Mouse (Mus musculus) granulocyte monocyte progenitor cell, adult 5-6 weeks (primary cell): ENCODE measurements around the gene Mdfi. TPM values are rescaled to one million over a fixed set of nuclear protein-coding genes. Genes with fewer than 3 reads are reported as not detected.
A peak's percentile ranks its signal among the peaks of the same experiment; 100 is the strongest.

Experiments
- ATAC-seq: replicated peaks from 2 replicates; pipeline ENCODE4 v1.8.0; 2016; ENCODE audit warnings: mild to moderate bottlenecking, moderate TSS enrichment, inconsistent platforms; ENCODE audit not compliant: poor library complexity, severe bottlenecking
- total RNA-seq, 2 experiments: library from RNA; stranded (forward) in 1 of 2; stranded (reverse) in 1 of 2; fragments of 200-712, 200-1000 nt in 1 of 2; fragments of >200 nt in 1 of 2; fragmentation: Nextera tagmentation in 1 of 2; gene quantifications; 2 replicates each; pipeline ENCODE4 v1.2.3; 2014 to 2017

The Mdfi gene
- total RNA-seq, 2 experiments from 2014 or later: 2.7 to 3.7 TPM

DNA sequence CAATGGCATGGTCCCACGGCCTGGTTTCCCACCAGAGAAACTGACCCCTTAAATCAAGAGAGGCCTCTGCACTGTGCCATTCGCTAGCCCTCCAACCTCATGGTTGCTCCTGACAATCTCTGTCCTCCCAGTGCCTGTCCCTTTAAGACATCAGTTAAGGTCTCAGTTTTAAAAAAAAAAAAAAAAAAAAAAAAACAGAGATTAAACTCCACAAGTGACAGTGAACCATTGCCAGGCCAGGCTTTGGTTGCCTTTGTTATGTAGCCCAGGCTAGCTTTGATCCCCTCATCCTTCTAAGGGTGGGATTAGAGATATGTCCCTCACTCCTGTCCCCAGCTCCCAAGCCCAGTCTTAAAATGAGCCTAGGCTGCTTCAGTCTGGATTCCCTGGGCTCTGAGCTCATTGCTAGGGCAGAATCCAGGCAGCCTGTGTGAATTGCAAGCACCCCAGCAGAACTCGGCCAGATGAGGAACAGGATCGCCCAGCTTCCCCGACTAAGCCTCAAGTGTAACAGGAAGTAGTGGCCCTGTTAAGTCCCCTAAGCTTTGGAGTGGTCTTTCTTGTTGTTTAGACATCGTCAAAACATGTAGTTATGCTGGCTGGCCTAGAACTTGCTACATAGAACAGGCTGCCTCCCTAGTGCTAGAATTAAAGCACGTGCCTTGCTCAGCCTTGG, 16.3 kb upstream of the Mdfi start:
- ATAC-seq: peak; percentile 55

DNA sequence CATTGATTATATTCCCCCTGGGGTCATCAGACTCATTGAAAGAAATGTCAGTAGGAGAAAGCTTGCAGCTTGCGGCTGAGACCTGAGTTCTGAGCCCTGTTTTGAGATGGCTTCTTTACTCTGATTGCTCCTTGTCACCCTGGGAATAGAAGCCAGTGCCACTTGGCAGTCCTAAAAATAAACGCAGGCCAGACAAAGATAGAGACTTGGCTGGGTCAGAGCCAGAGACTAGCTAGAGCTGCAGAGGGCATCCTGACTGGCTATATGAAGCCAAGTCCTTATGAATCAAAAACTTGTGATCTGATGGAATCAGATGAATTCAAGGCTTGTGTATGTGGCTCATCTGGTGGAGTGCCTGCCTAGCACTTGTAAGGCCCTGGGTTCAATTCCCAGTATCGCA, 15.5 kb upstream of the Mdfi start:
- ATAC-seq: no peak

DNA sequence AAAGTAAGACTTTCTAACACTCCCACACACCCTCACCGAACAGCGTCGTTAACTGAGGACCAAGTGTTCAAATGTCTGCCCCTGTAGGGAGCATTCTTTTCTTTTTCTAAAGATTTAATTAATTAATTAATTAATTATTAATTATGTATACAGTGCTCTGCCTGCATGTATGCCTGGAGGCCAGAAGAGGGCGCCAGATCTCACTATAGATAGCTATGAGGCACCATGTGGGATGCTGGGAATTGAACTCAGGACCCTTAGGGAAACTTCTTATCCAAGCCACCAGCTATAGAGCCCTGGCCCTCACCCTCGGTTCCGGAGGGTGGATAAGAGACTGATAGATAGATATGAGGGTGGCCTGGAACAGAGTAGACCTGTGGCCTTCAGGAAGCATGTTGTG, 13.5 kb upstream of the Mdfi start:
- ATAC-seq: no peak

DNA sequence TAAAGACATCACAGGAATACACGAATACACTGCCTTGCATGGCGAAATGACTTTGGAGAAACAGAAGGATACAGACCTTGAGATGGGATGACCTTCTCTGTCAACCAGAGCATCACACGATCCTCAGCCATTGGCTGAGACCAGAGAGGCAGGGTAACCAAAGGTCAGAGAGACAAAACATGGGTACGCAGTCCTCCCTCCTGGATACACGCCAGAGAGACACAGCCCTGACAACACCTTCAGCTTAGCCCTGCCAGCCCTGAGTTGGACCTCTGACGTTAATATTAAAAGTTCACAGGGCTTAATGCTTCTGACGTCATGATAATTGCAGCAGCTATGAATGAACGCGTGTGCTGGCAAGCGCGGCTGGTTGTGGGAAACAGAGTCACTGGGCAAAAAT, 11.1 kb upstream of the Mdfi start:
- no peak for ATAC-seq

DNA sequence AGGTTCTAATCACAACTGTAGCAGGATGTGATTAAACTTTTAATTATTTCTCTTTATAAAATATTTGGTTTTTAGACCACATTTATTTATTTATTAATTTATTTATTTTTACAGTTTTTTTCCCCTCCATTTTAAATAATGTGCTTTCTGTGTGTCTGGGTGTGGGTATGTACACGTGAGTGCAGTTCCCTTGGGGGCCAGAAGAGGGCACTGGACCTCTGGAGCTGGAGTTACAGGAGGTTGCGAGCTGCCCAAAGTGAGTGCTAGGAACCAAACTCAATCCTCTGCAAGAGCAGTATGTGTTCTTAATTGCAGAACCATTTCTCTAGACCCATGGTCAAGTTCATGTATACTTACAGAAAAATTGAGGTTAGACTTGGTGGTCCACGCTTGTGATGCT, 9.0 kb upstream of the Mdfi start:
- no peak for ATAC-seq

DNA sequence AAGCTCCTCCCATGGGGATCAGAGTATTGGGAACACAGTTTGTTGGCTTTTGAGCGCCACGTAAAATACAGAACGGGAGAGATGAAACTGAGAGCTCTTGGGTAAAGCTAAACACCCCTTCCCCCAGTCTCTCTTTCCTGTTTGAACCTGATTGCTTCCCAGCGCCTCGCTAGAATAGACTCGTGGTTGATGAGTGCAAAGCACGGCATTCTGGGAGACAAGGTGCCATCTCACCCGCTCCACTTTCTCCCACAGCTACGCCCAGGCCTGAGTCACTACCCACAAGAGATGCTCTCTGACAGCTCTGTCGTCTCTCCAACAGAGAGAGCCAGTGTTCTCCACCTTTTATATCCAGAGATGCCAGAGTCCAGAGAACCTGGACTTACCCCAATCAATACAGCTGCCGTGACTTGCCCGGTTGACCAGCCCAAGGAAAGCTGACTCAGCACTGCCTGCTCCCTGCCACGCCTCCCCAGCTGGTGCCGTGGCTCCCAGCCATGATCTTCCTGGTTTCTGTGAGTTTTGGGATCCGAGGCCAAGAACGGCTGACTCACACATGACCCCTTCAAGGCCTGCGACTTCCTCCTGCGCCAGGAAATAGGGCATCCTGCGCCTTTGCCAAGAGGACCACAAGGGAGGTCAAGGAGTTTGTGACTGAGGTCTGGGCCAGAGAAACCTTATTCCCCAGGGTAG, 7.6 kb upstream of the Mdfi start:
- ATAC-seq: peak; percentile 80

DNA sequence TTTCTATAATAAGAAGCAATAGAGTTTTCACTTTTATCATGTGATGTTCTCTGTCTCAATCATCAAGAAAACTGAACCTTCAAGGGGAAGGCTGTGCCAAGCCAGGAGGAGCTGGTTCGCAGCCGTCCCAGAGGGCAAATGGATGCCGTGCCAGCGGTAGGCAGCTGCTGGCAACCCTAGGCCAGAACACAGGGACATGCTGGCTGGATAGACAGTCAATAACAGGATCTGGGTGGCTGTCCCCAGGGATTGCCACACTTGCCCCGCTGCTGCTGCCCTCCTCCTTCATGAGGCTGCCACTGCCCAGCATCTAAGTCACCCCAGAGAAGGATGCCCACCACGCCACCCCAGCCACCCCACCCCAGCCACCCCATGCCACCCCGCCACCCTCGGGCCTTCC, 7.0 kb upstream of the Mdfi start:
- ATAC-seq: no peak

DNA sequence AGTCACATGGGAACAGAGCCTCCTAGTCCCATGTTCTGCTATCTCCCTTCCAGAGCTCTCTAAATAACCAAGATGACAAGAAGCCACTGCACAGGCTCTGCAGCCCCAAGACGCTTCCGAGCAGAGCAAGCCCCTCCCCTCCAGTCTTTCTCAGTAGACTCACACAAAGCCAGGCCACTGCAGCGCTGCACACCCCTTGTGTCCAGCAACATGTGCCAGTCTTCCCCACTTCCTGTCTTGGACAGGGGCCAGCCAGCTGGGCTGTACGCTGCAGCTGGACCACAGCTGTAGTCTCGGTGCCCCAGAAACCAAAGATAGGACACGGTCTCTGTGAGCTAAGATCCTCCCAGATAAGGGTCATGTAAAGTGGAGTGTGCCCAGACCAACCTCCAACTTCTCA, 3.3 kb upstream of the Mdfi start:
- peak; percentile 25 for ATAC-seq

DNA sequence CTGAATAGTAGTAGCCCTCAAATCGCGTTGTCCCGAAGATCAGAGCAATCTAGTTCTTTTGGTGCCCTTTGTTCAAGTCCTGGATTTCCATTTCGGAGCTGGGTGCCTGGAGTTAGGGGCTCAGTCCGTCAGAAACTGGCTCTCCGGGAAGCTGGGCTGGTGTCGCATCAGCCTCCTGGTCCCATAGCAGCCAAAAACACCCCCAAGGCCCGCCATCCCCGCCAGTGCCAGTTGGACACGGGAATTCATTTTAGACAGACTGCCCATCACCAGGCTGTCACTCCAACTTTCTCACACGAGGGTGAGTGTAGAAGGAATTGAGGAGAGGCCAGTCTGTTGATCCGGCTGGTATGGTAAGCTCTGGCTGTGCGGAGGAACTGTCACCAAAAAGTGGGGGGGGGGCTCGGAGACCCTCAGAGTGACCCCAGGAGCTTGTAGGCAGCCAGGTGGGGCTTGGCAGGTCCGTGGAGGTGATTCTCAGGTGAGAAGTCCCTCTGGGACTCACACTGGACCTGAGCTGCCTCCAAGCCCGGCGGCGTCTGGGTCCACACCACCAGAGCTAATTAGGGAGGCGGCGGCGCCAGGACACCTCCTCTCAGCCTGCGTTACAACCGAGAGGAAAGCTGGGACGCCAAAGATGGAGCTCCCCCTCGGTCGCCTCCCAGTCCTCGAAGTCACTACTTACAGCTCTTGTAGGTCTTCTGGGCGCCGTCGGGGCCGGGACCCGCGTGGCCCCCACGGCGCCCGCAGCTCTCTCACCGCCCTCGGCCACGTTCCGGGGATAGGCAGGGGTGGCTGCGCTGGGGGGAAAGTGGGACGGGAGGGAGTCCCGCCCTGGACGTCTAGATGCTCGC, 636 bp downstream of the Mdfi start:
- ATAC-seq: no peak

DNA sequence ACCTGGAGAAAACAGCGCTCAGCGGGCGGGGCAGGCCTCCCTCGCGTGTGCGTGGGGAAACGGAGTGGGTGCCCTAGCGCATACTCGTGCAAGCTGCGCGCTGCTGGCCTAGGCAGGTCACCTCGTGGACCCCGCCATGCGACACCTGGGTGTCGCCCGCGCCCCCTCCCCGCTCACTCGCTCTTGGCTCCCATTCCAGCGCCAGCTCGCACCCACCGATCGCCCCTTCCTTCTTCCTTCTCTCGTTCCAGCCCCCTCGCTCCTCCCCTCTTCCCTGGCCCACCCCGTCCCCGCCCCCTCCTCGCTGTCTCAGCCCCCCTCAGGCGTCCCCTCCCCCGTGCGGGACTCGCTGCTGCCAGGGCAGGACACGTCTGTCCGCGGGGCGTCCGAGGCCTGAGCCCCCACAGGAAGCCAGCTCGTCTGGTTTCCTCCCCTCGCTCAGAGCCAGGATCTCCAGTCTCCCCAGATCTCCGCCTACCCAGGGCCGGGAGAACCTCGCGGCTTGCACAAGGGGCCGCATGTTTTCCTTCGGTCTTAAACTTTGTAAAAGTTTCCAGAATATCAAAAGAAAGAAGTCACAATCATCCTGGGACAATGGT, 1.4 kb downstream of the Mdfi start:
- ATAC-seq: peak; percentile 53

DNA sequence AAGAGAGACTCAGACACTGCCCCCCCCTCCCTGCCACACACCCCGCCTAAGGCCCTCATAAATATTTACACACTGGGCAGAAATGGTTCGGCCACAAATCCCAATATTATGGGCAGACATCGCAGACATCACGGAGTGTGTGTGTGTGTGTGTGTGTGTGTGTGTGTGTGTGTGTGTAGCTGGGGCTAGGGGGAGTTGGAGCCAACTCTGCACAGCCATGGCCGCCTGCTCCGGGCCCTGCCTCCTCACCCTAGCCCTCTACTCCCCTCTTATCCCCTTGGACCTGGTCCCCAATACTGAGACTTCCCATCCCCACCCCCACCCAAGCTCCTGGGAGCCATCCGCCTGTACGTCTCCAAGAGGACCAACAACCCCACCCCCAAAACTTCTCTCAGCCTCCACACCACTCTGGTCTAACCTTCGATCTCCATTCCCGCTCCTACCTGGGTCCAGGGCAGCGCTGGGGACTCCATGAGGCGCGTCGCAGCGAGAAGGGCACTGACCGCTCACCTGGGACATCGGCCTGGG, 1.9 kb downstream of the Mdfi start:
- ATAC-seq: no peak

DNA sequence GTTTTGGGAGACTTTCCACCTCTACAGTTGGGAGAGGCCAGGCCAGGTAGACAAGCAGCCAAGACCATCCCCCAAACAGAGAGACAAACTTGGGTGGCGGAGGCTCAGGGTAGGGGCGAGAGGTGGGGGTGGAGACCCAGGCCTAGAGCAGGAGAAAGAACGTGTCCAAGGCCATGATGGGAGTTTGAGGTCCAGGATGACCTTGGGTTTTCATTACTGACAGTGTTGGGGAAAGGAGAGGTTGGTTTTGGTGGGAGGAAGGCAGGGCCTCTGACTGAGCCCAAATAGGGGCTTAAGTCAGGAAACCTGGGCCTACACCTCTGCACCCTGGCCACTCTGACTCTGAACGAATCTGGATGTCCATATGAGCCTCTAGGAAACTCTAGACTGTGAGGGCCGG, 2.7 kb downstream of the Mdfi start:
- ATAC-seq: no peak

DNA sequence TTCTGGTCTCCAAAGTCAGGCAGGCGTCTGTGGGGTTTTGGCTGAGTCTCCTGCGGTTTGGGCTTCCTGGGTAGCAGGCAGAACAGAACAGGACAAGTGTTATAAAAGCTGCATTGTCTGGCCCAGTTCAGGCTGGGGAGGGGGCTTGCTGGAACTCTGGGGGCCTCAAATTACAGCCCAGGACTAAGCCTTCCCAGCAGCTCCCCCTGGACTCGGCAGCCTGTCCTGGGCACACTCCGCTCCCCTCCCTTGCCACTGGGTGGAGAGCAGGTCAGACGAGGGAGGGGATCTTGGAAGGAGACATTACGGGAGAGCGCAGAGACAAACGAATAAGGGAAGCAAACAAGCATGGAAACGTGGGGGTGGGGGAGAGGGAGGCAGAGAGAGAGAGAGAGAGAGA, 3.3 kb downstream of the Mdfi start:
- ATAC-seq: no peak

DNA sequence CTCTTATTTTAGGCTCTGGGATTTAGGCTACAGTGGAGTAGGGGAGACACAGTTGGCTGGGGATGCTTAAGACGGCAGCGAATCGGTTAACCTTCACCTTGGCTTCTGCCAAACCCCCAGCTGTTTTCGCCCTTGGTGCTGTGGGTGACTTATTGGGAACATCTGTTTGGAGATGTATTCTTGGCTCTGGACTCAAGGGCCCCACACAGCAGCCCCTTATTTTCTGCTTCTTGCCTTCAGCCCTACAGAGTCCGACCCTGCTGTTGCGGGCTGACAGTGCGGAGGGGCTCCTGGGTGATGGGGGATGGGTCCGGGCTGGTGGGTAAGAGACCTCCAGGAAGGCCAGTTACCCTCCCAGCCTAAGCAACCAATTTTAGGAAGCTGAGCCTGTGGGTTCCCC, 13.2 kb downstream of the Mdfi start:
- ATAC-seq: no peak

DNA sequence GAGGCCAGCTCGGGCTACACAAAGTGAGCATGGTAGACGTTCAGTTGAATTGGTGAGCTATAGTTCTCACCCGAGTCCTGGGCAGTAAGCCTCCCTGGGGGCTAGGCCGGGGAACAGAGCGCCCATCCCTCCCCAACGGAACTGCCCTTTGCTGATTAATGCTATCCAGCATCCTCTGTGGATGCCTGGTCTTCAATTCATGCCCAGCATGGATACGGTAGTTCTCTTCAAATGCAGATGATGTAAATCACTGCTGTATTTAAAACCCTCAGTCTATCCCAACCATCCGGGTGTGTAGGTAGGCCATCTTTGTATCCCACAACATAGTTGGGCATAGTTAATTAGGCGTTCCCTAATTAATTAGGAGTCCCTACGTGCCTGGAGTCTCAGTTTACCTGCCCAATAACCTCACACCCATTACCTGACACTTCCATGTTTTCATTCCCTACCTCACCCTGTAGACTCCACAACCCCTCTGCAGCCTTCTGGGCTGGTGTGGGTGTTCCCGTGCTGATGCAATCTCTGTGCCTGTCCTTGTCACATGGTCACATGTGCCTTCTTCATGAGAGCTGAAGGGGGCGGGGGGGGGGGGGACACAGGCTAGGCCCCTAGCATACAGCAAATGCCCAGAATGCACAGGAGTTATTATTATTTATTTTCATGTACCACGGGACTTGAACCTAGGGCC, 16.3 kb downstream of the Mdfi start:
- ATAC-seq: no peak

DNA sequence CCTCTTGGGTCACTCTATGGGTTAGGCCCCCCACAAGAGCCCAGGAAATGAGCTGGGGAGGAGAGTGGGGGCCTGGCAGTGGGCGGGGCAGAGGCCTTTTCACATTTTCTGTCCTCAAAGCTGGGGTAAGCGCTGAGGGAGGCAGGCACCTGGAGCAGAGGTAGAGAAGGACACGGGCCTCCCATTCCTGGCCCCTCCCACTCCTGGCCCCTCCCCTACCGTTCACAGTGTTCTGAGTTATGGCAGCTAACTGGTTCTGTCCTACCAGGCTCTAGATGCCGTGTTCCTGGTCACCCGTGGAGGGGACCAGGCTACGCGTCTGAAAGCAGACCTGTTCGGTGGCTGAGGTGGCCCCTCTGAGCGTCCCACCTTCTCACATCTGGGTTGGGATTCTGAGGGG, 19.0 kb downstream of the Mdfi start:
- ATAC-seq: no peak

DNA sequence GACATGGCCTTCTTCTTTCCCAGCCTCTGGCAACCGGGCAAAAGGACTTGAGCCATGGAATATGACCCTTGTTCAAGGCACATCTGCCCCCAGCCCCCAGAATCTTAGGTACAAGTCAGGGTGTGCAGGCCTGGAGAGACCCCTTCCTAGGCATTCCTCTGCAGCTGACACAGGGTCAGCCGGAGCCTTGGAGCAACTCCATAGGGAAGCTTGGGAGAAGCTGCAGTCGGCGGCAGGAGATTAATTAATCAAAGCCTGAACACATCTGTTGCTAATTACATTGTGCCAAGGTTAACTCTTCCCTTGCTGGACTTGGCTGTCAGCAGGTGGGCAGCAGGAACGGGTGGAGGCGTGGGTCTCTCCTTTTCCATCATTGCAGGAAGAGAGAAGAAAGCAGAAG, 20.0 kb downstream of the Mdfi start:
- no peak for ATAC-seq

DNA sequence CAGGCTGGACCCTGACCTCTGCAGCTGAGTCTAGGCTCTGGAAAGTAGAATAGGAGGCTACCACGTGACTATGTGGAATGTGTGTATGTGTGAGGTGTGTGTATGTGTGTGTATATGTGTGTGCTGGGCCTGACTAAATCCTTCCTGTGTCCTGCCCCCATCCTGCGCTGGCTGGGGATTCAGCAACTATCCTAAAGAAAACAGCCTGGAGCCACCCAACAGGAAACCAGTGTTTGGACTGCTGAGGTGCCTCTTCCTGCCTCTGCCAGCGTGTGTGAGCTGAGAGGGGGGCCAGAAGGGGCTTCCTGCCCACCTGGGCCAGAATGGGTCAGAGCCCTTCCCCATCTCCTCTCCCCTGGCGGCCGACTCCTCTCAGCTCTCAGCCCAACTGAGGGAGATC, 20.9 kb downstream of the Mdfi start:
- ATAC-seq: no peak

DNA sequence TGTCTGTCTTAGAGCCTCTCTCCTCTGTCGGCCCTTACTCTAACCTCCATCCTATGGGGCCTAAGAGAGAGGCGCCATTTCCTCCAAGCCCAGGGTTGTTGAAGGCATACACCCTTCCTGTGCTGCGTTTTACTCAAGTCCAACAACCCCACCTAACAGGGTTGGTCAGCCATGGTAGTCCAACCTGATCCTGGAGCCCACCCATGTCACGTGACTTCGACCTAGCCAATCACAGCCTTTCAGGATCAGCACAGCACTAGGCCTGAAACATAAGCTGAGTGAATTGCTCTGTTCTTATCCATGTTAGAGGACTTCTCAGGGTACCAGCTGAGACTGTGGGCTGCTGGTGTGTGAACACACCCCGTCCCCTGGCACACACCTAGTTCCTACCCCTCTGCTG, 22.3 kb downstream of the Mdfi start:
- ATAC-seq: no peak

DNA sequence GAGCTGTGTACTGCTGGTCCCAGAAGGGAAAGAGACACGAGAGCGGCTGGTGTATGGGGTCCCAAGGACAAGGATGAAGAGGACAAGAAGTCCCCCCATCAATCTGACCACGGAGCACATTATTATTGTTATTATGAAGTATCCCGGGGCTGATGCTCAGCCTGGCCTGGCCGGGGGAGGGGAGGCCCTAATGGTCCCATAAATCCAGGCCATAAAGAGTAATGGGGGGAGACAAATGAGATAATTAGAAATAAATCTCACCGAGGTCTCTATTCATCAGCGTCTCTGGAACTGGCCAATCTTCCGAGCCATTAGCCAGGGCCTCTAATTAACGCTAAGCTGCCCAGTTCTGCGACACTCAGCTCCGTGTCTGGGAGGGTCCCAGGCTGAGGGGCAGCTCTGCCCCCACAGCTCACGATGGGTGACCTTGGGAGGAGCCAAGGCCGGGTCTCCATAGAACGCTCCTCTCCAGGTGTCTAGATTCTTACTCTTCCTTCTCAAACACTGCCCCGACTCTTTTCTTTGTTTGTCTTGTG, 23.2 kb downstream of the Mdfi start:
- no peak for ATAC-seq
